Mouse (Mus musculus) spleen, adult 18-20 months (tissue): ENCODE data around the gene Dnase1l1.
A peak's percentile ranks its signal among the peaks of the same experiment; 100 is the strongest.

Experiments used
- DNase-seq, 2 experiments: peaks; one replicate each; pipeline ENCODE4 v3.0.0; 2022; ENCODE audit warnings: mixed read lengths in 2 of 2

Dnase1l1 gene

DNA sequence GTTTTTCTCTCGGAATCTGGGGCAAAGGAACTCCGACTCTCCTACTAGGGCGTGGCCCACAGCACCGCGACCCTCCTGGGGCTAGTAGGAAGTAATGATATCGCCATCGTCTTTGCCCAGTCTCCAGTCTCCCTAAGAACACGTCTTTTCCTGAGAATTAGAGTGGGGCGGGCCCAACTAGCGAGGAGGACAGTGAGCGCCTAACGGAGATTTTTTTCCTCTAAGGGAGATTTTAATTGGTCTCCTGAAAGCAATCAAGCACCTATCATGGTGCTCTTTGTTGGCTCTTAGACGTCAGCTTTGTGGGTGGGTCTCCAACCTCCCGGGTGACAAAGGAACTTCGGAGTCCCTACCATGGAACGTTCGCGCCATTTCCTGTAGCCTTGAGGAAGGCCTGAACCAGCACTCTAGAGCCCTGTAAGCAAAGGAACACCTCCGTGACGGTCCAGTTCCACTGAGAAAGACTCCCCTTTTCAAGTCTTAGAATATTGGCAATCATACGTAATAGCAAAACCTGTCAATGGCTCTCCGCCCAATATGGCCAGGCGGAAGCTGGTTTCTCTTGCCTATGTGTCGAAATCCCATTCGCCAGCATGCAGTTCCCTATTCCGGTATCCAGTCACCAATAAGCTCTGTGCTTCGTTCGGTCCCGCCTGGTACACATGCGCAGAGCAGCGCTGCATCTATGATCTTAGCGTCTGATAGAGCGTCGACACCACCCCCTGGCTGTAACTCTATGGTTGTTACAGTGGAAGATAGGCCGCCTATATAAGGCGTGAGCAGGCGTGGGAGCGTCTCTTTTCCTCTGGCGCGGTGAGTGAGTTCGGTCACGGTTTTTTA lies 11.9 kb downstream of the Dnase1l1 start, which contains the start of gene Rpl10:
TSS of gene Rpl10 (plus strand) at position 751 of the 840 bp plus-strand sequence.
- peak; percentile 72 to 84 for DNase-seq

- DNase-seq: no peak
Observed at GRCm38 (mm10) chrX:74269736-74270061, 12.4 kb downstream of the Dnase1l1 start.

- no peak for DNase-seq
Observed at GRCm38 (mm10) chrX:74257746-74258145, 24.4 kb downstream of the Dnase1l1 start.

GRCm38 (mm10) chrX:74254888-74255565 lies 27.1 kb downstream of the Dnase1l1 start:
- no peak for DNase-seq

GRCm38 (mm10) chrX:74254153-74254887 lies 27.8 kb downstream of the Dnase1l1 start, which contains the start of gene Emd:
Emd (plus strand) TSS chrX:74254687.
- peak; percentile 77 to 82 for DNase-seq

GRCm38 (mm10) chrX:74249615-74250014 lies 32.5 kb downstream of the Dnase1l1 start, which contains the start of gene Flna:
Flna (minus strand) TSS chrX:74249820.
- peak; percentile 65 to 71 for DNase-seq

DNA sequence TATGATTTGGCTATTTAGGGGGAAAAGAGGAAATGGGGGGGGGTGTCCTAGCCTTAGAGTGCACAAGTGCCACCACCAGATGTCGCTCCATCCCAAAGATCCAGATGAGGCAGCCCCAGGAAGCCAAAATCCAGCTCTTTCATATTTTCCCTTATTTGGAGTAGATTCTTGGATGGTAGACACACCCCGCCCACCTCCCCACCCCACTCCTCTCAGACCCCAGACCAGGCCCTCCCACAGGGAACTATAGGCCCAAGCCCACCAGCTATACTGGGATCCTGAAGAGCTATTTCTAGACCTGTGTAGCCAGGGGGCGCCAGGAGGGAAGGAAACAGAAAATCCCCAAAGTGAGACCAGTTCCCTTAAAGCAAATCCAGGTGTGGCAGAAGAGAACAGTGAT lies 33.5 kb downstream of the Dnase1l1 start:
- DNase-seq: peak; percentile 48 to 62

GRCm38 (mm10) chrX:74246693-74247092 lies 35.4 kb downstream of the Dnase1l1 start:
- no peak for DNase-seq

DNA sequence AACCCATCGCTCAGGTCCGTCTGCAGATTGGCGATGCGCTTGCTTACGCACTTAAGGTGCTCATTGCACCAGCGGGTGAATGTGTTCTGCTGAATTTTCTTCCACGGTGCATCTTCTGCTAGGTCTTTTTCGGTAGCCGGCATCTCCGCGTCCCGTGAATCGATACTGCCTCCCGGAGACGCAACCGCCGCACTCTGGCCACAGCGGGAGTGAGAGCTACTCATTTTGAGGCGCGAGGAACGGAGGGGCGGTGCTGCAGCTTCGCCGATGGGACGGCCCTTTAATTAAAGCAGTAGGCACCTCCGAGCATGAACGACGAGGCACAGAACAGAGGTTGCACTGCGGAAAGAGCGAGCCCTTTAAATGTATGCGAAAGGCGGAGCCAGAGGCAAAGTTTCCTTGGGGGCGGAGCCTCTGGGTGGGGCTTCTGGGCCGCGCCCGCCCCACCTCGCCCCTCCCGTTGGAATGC lies 35.9 kb downstream of the Dnase1l1 start:
- peak; percentile 74 to 77 for DNase-seq

- DNase-seq: peak; percentile 62 to 69
Observed at GRCm38 (mm10) chrX:74245687-74246086, 36.5 kb downstream of the Dnase1l1 start.

GRCm38 (mm10) chrX:74245107-74245506 lies 37.0 kb downstream of the Dnase1l1 start:
- DNase-seq: no peak

DNA sequence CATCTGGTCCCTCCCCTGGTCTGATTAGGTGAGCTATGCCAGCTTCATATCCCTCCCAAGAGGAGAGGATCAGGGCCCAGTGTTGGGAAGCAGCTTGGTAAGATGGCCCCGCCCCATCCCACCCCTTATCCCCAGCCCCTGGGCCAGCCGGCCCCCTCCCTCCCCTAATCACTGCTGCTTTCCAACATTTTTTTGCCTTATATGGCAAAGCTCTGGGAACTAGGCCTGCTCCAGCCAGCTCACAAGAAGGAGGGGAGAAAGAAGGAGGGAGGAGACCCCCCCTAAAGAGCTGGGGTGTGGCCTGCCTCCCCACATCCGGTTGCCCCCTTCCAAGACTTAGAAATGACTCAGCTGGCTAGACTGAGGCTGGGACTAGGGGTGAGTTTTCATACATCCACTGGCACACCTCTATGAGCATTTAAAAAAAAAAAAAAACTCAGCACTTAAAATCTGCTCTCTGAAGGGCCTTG lies 37.5 kb downstream of the Dnase1l1 start:
- DNase-seq: peak in 1 of 2 experiments; percentile 23

DNA sequence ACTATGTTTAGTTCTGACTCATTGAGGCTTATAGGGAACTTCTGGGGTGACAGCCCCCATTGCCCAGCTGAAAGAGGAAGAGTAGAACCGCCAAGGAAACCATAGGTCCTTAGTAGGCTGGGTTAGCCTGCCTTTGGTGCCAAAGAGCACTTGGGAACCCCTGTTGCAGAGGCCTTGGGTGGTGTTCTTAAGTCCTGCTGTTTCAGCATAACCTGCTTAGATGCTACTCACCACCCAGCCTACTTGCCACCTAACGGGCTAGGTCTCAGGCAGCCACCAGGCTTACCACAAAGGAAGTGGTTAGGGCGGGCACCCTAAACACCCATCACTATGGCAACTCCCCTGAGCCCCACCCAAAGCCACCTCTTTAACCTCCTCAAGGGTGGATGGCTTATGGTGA lies 38.3 kb downstream of the Dnase1l1 start:
- DNase-seq: peak; percentile 52 to 67

DNA sequence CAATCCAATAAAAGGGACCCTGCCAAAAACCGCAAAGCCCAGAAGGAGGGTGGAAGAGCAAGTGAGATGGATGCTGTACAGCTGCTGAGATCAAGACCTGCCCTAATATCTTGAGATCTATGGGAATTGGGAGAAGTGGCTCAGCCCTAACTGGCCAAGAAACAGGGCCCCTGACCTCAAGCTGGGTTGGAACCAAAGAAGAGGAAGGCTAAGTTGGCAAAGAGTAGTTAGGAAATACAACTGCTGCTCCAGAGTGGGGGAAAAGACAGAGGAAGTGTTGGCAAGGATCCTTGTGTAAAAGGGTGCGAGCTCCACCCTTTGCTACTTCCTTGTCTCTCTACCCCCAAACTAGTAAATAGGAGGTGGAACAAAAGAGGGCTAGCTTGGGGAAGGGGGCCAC lies 38.7 kb downstream of the Dnase1l1 start:
- no peak for DNase-seq

- DNase-seq: no peak
Observed at GRCm38 (mm10) chrX:74240332-74240731, 41.8 kb downstream of the Dnase1l1 start.

DNA sequence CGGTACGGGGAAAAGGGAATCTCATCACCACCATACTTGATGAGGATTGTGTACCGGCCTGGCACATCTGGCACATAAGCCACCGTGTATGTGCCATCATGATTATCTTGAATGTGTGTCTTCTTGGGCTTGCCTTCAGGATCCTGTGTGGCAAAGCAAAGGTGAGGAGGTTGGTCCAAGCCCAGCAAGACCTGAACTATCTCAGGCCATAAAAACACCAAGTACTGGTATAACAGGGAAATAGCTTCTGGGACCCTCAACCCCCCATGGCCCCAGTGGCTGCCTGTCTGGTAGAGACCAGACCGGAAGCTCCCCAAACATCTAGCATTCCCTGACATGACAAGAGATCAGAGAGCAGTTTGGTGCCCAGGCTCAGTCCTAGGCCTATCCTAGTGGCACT lies 48.9 kb downstream of the Dnase1l1 start:
- no peak for DNase-seq

GRCm38 (mm10) chrX:74230038-74230437 lies 52.1 kb downstream of the Dnase1l1 start:
- no peak for DNase-seq
